Mouse (Mus musculus): Measurements from ENCODE around the gene Dennd1a.
A peak's percentile ranks its signal among the peaks of the same experiment; 100 is the strongest.

Dennd1a gene

DNA sequence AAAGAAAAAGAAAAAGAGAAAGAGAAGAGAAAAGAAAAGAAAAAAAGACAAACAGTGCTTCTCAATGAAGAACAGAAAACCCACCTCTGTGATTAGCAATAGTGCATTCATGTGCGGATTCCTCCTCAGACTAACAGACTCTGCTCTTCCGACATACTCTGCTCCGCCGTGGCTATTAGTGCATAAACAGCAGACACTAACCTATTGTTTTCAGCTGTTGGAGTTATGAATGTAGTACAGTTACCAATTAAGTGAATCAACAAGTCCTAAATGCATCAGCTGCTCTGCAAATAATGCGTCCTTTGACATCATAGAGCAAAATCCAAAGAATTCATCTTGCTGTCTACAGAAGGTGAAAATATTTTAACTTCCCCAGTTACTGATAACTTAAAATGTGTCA lies 121.2 kb downstream of the Dennd1a start:
- no peak for DNase-seq (ENCODE audit: low read depth, low spot score)

DNA sequence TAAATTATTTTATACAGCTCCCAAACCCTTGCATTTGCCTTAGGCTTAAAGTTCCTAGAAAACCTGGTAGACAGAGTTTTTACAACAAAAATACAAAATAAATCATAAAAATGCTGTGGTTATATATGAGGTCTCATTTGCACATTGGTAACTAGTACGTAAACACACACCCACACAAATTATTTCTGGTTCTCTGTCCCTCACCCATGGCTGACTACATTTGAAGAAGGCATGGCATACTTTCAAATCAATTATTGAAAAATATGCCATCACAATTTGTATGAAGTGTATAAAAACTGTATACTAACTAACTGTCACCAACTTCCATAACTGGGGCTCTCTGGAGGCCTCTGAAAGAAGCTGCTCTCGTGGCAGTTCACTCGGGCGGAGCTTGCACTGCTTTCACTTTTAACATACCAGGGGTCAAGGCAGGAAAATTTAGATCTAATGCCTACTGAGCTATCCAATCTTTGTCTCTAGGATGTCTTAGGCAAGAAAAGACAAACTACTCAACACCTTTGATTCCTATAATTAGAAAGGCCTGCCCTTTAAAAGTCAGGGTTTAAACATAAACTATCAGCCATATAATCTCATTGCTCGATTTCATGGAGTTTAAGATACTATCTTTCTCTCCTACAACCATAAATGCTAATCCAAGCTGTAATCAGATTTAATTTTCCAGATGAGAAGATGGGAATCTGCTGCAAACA lies 122.7 kb downstream of the Dennd1a start:
- no peak for DNase-seq (ENCODE audit: low read depth, low spot score)

- DNase-seq (ENCODE audit: low read depth, low spot score) = no peak
These were observed 124.7 kb downstream of the Dennd1a start for GRCm38 (mm10) chr2:38162486-38162885.

GRCm38 (mm10) chr2:38161484-38161883 lies 125.7 kb downstream of the Dennd1a start:
- no peak for DNase-seq (ENCODE audit: low read depth, low spot score)

DNA sequence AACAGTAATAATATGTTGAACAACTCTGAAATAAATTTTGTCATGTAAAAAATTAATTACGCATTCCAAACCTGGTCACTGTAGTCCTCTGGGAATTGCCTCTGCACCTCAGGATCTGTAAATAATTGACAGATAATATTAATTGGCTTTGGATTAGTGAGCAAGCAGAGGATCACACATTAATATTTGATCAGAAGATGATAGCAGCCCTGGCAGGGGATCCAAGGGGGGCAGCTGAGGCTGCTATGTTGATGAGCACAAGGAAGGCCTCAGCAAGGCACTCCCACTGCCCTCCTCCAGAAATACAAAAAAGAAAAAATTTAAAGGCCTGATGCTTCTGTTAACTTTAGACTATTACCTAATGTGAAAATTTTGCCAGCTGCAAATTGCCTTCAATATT lies 127.5 kb downstream of the Dennd1a start:
- DNase-seq (ENCODE audit: low read depth, low spot score) = no peak

GRCm38 (mm10) chr2:38157002-38157401 lies 130.2 kb downstream of the Dennd1a start:
- no peak for DNase-seq (ENCODE audit: low read depth, low spot score)

DNA sequence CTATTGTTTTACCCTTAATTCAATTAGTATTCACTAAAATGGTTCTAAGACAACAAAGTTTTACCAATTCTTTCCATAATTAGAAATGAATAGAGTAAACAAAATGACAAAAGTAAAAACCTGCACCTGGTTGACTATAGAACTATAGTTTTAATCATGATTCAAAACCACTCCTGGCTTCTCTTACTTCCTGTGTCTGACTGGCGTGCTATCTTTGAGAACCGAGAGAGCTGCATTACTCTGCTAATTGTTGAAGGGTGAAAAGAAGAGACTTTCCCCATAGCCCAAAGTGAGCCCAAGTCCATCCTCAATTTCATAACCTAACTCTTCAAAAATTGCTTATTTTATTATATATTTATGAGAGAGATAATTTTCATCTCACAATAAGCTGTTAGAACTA lies 131.2 kb downstream of the Dennd1a start:
- DNase-seq (ENCODE audit: low read depth, low spot score) = no peak

- DNase-seq (ENCODE audit: low read depth, low spot score) = no peak
These were observed 142.4 kb downstream of the Dennd1a start for GRCm38 (mm10) chr2:38144831-38145230.

DNA sequence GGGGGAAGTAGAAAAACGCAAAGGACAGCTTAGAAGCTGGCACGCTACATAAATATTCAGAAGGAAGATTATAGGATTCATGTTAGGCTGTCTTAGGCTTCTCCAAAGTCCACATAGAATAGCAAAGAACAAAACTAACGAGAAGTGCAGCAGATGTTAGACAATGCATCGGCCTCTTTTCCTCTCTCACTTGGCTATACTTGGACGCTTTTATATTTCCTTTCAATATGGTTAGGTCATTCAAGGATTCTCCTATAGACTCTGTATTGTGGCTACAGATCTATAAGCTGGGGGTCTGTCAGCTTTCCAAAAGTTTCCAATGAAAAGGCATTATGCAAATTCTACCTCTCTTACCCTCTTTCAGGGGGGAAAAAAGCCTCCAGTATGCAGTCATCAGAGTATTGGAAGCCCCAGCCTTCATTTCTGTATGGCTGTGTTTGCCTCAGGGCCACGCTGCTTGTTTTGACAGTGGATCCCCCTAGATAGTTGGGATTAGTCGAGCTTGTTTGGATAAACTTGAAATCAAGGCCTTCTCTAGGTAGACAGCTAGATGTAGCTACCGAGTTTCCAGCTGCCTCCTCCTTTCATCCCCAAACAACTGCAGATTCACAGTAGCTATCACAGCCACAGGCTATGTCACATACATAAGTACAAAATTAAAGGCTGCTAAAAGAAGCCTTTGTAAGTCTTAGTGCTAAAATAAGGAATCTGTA lies 143.0 kb downstream of the Dennd1a start:
- no peak for DNase-seq (ENCODE audit: low read depth, low spot score)

GRCm38 (mm10) chr2:38142905-38143304 lies 144.3 kb downstream of the Dennd1a start:
- no peak for DNase-seq (ENCODE audit: low read depth, low spot score)

GRCm38 (mm10) chr2:38142210-38142609 lies 145.0 kb downstream of the Dennd1a start:
- DNase-seq (ENCODE audit: low read depth, low spot score) = no peak

DNA sequence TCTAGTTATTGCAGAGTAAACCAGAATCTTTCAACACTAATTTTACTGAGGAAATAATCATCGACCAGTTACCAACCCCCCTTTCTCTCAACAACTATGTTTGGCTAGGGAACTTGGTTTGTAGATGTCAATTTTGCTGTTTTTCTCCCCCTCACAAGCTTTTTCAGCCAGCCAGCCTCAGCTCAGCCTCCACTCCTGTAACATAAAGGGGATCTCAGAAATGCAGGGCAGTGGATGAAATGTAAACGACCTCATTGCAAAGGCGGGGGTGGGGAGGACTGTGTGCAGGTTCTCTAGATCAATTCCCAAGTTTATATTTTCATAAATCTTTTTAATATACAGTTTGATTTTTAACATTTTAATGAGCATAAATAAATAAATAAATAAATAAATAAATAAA lies 147.7 kb downstream of the Dennd1a start:
- DNase-seq (ENCODE audit: low read depth, low spot score) = no peak

DNA sequence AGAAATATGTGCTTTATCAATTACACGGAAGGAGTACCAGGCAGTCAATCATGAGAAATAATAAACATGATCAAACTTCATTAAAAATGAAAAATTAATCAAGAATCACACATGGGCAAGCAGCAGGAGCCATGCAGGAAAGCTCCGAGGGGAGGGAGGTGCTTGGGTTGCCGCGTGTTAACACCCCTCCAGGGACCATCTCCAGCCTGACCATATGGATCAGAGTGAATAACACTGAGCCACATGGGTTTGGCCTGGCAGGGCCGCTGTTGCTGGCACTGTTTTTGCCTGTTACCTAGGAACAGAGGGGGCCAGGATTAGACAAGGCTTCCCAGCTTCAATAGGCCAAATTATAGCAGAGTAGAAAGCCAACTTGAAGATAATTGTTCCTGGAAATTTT lies 150.1 kb downstream of the Dennd1a start:
- peak; percentile 8 for DNase-seq (ENCODE audit: low read depth, low spot score)

DNA sequence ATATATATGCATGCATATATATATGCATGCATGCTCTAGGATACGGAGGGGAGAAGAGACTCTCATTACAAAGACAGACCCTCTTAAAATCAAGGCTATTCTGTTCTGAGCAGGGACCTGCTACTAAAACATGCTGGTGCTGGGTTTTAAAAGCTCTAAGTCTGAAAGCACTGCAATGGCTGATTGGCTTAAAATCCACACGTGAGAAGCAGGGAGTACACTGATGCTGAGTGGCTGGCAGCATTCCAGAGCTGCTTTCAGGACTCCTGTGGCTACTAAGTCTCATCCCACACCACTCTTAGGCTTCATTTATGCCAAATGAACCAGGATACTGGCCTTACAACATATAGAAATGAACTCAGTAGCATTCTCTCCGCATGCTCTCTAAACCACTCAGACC lies 151.8 kb downstream of the Dennd1a start:
- DNase-seq (ENCODE audit: low read depth, low spot score) = peak; percentile 45

DNA sequence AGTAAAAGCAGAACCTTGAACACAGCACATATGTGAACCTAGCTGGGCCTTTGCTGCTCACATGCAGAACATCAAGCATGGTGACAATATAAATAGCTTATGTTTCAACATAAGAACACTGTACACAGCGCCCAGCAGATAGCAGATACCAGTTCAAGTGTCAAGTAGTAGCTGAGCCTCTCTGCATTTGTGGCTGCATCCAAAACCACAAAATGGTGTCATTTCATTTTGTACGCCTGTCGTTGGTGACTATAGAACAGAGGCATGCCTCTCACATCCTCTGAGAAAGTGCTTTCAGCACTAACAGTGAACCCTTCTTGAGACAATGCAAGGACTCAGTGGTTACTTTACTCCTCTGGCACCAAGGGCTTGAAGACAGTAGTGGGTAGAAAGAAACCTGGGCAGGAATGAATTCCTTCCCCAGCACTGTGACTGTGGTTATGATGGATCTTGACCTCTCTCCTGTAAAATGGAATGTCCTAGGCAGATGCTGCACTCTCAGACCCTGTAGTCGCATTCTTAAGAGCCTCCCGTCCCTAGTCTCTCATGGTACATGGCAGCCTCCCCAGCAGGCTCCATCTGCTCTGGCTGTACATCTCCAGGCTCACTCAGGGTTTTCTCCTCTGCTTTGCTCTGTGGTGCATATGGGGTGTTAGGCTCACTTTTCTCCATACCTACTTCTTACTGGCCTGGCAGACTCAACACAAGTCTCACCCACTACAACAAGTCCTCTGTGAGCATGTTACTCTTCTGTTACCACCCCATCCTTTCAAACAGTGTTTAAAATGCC lies 154.0 kb downstream of the Dennd1a start:
- DNase-seq (ENCODE audit: low read depth, low spot score) = no peak

DNA sequence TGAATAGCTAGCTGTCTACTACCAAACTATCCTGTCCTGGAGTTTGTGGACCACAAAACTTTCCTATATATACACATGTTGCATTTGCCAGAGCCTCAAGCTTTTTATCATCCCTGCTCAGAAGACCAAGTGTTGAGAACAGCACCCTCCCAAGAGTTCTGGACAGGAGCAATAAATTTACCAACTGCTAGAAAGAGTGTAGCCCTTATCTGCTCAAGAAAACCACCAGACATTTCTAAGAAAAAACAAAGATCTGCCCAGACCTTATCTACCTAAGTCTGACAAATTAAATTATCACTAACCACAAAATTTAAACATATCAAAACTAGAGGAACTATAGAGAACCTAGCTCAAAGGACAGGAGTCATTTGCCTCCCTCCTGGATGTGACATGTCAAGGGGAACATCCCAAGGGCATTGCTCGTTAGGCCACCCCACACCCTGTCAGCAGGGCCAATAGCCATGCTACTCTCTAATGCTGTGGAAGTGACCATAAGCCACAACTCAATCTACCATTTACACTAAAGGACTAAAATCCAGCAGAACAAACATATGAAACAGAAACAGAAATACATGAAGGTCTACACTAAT lies 154.9 kb downstream of the Dennd1a start:
- no peak for DNase-seq (ENCODE audit: low read depth, low spot score)

DNA sequence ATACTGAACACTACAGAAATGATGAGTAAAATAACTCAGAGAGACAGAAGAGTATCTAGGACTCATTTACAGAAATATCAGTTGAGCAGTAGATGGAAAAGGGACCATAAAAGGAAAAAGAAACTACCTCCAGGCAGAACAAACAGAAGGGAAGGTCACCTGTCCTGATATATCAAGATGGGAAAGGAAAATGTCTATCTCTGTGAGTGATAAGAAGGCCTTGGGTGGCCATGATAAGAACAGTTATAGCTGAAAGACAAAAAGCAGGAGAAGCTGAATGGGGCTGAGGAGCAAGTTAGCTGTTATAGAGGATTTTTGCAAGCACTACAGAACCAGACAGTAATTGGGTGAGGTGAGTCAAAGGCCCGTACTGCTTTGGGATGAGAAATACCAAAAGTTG lies 155.7 kb downstream of the Dennd1a start:
- DNase-seq (ENCODE audit: low read depth, low spot score) = no peak

DNA sequence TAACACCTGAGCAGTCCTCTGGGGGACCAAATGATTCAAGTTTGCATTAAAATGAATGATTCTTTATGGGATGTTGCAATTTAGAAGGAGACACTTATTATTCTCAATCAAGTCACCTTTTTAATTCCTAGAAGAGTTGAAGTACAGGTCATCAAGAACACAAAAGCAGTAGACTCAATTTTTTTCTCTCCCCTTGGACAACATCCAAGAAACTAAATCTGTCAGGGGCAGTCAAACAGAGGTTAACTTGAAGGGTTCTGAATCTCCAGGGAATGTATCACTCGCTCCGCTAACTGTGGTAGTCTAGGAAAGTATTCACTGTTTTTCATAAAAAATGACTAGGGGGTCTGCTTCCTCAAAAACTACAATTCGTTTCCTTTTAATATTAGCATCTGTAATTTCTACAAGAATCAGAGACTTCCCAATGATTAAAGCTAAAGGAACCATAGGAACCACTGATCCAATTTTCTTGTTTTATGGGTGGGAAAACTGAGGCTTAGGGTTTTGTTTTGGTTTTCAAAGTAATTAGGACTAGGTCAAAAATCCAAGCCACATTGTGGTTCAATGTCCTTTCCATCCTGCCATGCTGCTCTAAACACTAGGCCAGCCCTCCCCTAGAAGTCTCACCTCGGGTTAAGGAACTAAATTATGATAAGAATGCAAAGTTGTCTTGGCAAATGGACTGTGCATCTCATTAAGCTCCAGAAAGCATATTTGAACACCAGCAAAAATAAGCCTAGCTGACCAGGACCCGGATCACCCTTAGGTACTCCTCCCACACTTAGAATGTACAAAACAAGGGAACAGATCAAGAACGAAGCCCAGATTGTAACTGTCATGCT lies 157.0 kb downstream of the Dennd1a start:
- no peak for DNase-seq (ENCODE audit: low read depth, low spot score)

GRCm38 (mm10) chr2:38126383-38126732 lies 160.8 kb downstream of the Dennd1a start:
- DNase-seq (ENCODE audit: low read depth, low spot score) = no peak

GRCm38 (mm10) chr2:38125671-38126382 lies 161.4 kb downstream of the Dennd1a start:
- no peak for DNase-seq (ENCODE audit: low read depth, low spot score)

DNA sequence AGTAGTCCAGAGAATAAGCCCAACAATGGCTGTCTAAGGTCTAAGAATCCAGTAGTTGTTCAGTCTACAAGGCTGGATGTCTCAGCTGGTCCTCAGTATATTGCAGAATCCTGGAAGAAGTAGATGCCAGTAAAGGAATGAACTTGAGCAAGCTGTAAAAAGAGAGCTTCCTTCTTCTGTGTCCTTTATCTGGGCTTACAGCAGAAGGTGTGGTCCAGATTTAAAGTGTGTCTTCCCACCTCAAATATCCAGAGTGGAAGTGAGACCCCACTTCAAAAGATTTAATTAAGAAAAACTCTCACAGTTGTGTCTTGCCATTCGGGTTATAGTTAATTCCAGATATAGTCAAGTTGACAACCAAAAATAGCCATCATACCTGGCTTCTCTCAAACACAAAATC lies 162.5 kb downstream of the Dennd1a start:
- no peak for DNase-seq (ENCODE audit: low read depth, low spot score)

Data from retina, postnatal 7 days (tissue).